8 mouse cellular contexts compared by ENCODE assay signal in genomic region chr2:97467031-97467549, GRCm38 (mm10).
A peak's percentile ranks its signal among the peaks of the same experiment; 100 is the strongest.
DNase-seq lines count a peak whose midpoint lies in the region; ATAC-seq and TF ChIP-seq lines count a peak whose summit lies in the region.

No protein-coding gene starts in this region.

- peak overlapping the region; percentile 96 for H3K4me2 ChIP-seq in heart, embryonic 12.5 days
- peak overlapping the region; percentile 86 for H3K4me2 ChIP-seq in embryonic facial prominence, embryonic 14.5 days (ENCODE audit: low read depth, low read length)
- peak overlapping the region; percentile 64 for H3K4me2 ChIP-seq in hindbrain, postnatal 0 days (ENCODE audit: low read depth, low read length)
- H3K4me2 ChIP-seq in limb, embryonic 12.5 days: peak overlapping the region; percentile 76

- H3K9ac ChIP-seq in heart, embryonic 12.5 days: peak overlapping the region; percentile 64
- H3K9ac ChIP-seq in embryonic facial prominence, embryonic 14.5 days (ENCODE audit: low read depth, low read length): peak overlapping the region; percentile 58
- peak overlapping the region; percentile 65 for H3K9ac ChIP-seq in hindbrain, postnatal 0 days (replicated peaks; ENCODE audit: low read length)
- 0 out of 2 replicates have a peak overlapping the region, but pooled peaks have one; percentile 34 for H3K9ac ChIP-seq in limb, embryonic 12.5 days (replicated peaks)

- DNase-seq in heart, adult 11 months: no peak
- DNase-seq in ZHBTc4 (ENCODE audit: low read depth, low spot score): peak; percentile 18
- DNase-seq in embryonic facial prominence, embryonic 14.5 days (ENCODE audit: low spot score): peak; percentile 38
- peak; percentile 70 for DNase-seq in hindbrain, postnatal 0 days (ENCODE audit: low spot score)
- peak; percentile 78 for DNase-seq in retina, postnatal 1 day
- DNase-seq in ovary, adult 18-20 months (ENCODE audit: low spot score): no peak

- no peaks in the 10 kb centered on the region for H3K36me3 ChIP-seq in heart, embryonic 12.5 days
- H3K36me3 ChIP-seq in embryonic facial prominence, embryonic 14.5 days (ENCODE audit: control insufficient read depth, insufficient read depth, low read length): no peaks in the 10 kb centered on the region
- H3K36me3 ChIP-seq in hindbrain, postnatal 0 days (ENCODE audit: insufficient read depth, low read length): no peaks in the 10 kb centered on the region
- no peaks in the 10 kb centered on the region for H3K36me3 ChIP-seq in limb, embryonic 12.5 days

- peak overlapping the region; percentile 59 for H3K4me3 ChIP-seq in heart, embryonic 12.5 days
- H3K4me3 ChIP-seq in embryonic facial prominence, embryonic 14.5 days (ENCODE audit: low read depth, low read length): peak overlapping the region; percentile 50
- H3K4me3 ChIP-seq in hindbrain, postnatal 0 days (ENCODE audit: low read length): peak overlapping the region; percentile 64
- H3K4me3 ChIP-seq in limb, embryonic 12.5 days (replicated peaks): peak overlapping the region; percentile 46

- H3K27me3 ChIP-seq in heart, embryonic 12.5 days (replicated peaks): peaks cover 10% of the 10 kb centered on the region
- peaks cover 13% of the 10 kb centered on the region for H3K27me3 ChIP-seq in embryonic facial prominence, embryonic 14.5 days (replicated peaks; ENCODE audit: control insufficient read depth, insufficient read depth, low read length)
- H3K27me3 ChIP-seq in hindbrain, postnatal 0 days (ENCODE audit: insufficient read depth, low read length): no peaks in the 10 kb centered on the region
- H3K27me3 ChIP-seq in limb, embryonic 12.5 days: peaks cover 11% of the 10 kb centered on the region

- ATAC-seq in heart, embryonic 12.5 days (ENCODE audit: insufficient number of reproducible peaks, low FRiP score): no peak
- ATAC-seq in embryonic facial prominence, embryonic 14.5 days (ENCODE audit: low read depth): peak; percentile 77; the same call in 1 of the 2 replicates
- peak; percentile 72 for ATAC-seq in hindbrain, postnatal 0 days
- ATAC-seq in limb, embryonic 12.5 days (ENCODE audit: insufficient number of reproducible peaks, insufficient read depth, low FRiP score, low TSS enrichment, low read depth): peak; percentile 72

- no peaks in the 10 kb centered on the region for H3K9me3 ChIP-seq in heart, embryonic 12.5 days (replicated peaks)
- no peaks in the 10 kb centered on the region for H3K9me3 ChIP-seq in embryonic facial prominence, embryonic 14.5 days (ENCODE audit: control insufficient read depth, low read length)
- H3K9me3 ChIP-seq in hindbrain, postnatal 0 days (ENCODE audit: low read length): no peaks in the 10 kb centered on the region
- H3K9me3 ChIP-seq in limb, embryonic 12.5 days: no peaks in the 10 kb centered on the region

- H3K4me1 ChIP-seq in heart, embryonic 12.5 days (replicated peaks): 0 out of 2 replicates have a peak, but pooled peaks cover 3% of the 10 kb centered on the region
- H3K4me1 ChIP-seq in embryonic facial prominence, embryonic 14.5 days (ENCODE audit: control insufficient read depth, insufficient read depth, low read length): peaks cover 2% of the 10 kb centered on the region; the same call in 1 of the 2 replicates
- H3K4me1 ChIP-seq in hindbrain, postnatal 0 days (ENCODE audit: insufficient read depth, low read length): 0 out of 2 replicates have a peak, but pooled peaks cover 5% of the 10 kb centered on the region
- peaks cover 6% of the 10 kb centered on the region; the same call in 1 of the 2 replicates for H3K4me1 ChIP-seq in limb, embryonic 12.5 days (replicated peaks)

- TF ChIP-seq CTCF in hindbrain, postnatal 0 days (IDR thresholded peaks at IDR 0.05; ENCODE audit: low read depth): no peak

- no peak overlapping the region for H3K27ac ChIP-seq in heart, embryonic 12.5 days (ENCODE audit: poor library complexity, severe bottlenecking)
- peak overlapping the region; percentile 83 for H3K27ac ChIP-seq in embryonic facial prominence, embryonic 14.5 days (replicated peaks; ENCODE audit: low read depth, low read length)
- peak overlapping the region; percentile 88 for H3K27ac ChIP-seq in hindbrain, postnatal 0 days
- no peak overlapping the region for H3K27ac ChIP-seq in limb, embryonic 12.5 days

- under 1% methylated on average over 26 of the region's 26 CpGs for WGBS in heart, embryonic 12.5 days
- under 1% methylated on average over 26 of the region's 26 CpGs for WGBS in embryonic facial prominence, embryonic 14.5 days
- WGBS in hindbrain, postnatal 0 days: under 1% methylated on average over 26 of the region's 26 CpGs
- under 1% methylated on average over 25 of the region's 26 CpGs for WGBS in limb, embryonic 12.5 days

Comparison
In these comparisons a context has a peak if more than half of its experiments do, and no peak if none do; other contexts are left out.
1. H3K27ac ChIP-seq: peak in embryonic facial prominence, embryonic 14.5 days (single experiment) and hindbrain, postnatal 0 days (single experiment); none in heart, embryonic 12.5 days (single experiment) and limb, embryonic 12.5 days (single experiment).
2. DNase-seq: peak in ZHBTc4 (single experiment), embryonic facial prominence, embryonic 14.5 days (single experiment), hindbrain, postnatal 0 days (single experiment) and retina, postnatal 1 day (single experiment); none in heart, adult 11 months (single experiment) and ovary, adult 18-20 months (single experiment).
3. Peak in every context shown above with its lines, with median percentiles within 50 percentile points of each other: H3K4me2 ChIP-seq, H3K4me3 ChIP-seq and H3K9ac ChIP-seq.